Comparison of ENCODE assay signal across 11 mouse cellular contexts in the genomic region with DNA sequence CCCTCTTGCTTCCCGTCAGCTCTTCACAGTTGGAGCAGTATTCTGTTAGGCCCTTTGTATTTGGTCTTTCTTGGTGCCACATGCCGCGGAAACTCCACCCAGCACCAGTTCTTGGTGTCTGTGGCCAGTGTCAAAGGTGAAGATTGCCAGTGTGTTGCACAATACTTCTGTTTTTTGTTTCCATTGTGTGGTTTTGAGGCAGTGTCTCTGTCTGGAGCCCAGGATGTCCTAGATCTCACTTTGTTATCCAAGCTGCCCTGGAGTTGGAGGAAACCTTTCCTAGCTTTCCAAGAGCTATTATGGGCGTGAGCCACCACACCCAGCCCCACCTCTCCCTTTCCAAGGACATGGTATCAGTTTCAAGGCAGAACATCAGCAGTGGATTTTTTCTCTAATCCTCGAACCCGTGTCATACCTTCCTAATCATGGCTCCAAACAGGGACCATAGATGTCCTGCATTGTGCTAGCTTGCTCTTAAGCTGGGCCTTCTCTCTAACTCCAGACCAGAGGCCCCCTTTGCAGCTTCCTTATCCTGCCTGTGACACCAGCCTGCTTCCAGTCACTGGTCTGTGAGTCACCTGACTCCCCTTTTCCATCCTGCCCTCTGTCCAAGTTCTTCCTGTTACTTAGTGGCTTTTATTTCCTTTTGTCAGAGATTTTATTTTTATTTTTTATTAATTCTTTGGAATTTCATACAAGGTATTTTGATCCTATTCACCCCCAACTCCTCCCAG. TPM values are rescaled to one million over a fixed set of nuclear protein-coding genes. Genes with fewer than 3 reads are reported as not detected.
DNase-seq lines count a peak whose midpoint lies in the region; ATAC-seq lines count a peak whose summit lies in the region.
"Had no signal": no experiment of that assay in that cellular context is flagged by ENCODE, and none has a peak within 500 bp of the region (broad histone marks: within the 10 kb centered on the region; RNA-seq: fewer than 3 reads in every experiment).

No protein-coding gene starts in this region.

- intact Hi-C loops in heart, postnatal 25 days (cut with DNase I): no loop called here

- DNase-seq in heart, adult 11 months: peak; percentile 93
- DNase-seq in heart, postnatal 25 days (ENCODE audit: low spot score): no peak
- peak; percentile 91 for DNase-seq in 416B (ENCODE audit: low read depth)
- peak; percentile 76 for DNase-seq in adipocyte (ENCODE audit: low spot score)
- no peak for DNase-seq in urinary bladder, adult 18-20 months (ENCODE audit: low spot score in 2 of 2)
- DNase-seq in adrenal gland, postnatal 36 days: no peak
- DNase-seq: adrenal gland, adult 8-10 months; cerebellum, postnatal 36 days had no signal

- ATAC-seq in megakaryocyte, adult 5-6 weeks (ENCODE audit: poor library complexity, severe bottlenecking): peak; percentile 95
- no peak for ATAC-seq in frontal cortex, adult (ENCODE audit: low TSS enrichment)
- ATAC-seq: hindbrain, embryonic 16.5 days had no signal

RNA-seq across cellular contexts. Expression of a gene that starts 9.9 kb away (rescaled TPM):
- 10 to 100 TPM; 10.2 to 11.3 TPM for total RNA-seq in heart, postnatal 25 days (2021)
- 126 and 133 TPM in 2 replicates for total RNA-seq in megakaryocyte, adult 5-6 weeks (2015)
- 114 and 125 TPM in 2 replicates for total RNA-seq in megakaryocyte, adult 5-6 weeks (2017)
- 10 to 100 TPM; 33.4 to 36.4 TPM for total RNA-seq in adrenal gland, postnatal 36 days (2021)

Comparison
In these comparisons a context has a peak if more than half of its experiments do, and no peak if none do; other contexts are left out.
1. DNase-seq: peak in heart, adult 11 months (single experiment), 416B (single experiment) and adipocyte (single experiment); none in heart, postnatal 25 days (single experiment), urinary bladder, adult 18-20 months (0 of 2) and adrenal gland, postnatal 36 days (0 of 2).